Mouse (Mus musculus) naive thymus-derived CD4-positive, alpha-beta T cell, adult 5 months (primary cell): ENCODE measurements around the gene Gm49776. TPM values are rescaled to one million over a fixed set of nuclear protein-coding genes. Genes with fewer than 3 reads are reported as not detected.

ENCODE experiments used
- polyA plus RNA-seq: library from polyadenylated mRNA; unstranded; fragments of 100-300 nt; shearing (Covaris generic); gene quantifications from one replicate; pipeline ENCODE4 v1.2.1, GENCODE M21; 2017

Gm49776 gene
- polyA plus RNA-seq = not detected

GRCm38 (mm10) chr16:18258221-18258620 is at the start of gene Gm49776:
Gene Gm49776, minus strand, starts transcription at chr16:18258321.

DNA sequence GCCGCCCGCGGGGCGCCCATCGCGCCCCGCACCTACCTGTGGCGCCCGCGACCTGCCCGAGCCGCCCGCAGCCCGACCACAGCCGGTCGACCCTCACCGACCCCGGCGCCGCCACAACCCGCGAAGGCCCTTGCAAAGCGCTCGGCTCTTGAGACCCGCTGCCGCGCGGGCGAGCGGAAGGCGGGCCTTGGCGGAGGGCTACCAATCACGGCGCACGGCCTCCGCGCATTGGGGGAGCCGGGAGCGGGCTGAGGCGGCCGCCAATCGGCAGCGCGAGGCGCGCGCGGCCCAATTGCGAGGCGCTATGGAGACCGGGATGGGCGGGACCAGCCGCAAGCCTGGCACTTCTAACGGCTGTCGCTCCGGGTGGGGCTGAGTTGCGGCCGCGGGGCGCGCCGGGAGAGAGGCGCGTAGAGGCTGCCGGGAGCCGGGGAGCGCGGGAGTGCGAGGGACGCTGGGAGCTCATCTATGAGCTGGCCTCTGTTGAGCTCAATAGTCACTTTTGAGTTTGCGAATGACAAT is 31.0 kb upstream of the Gm49776 start, which contains the start of gene Dgcr8:
Dgcr8 (minus strand) TSS at position 180 of the 522 bp plus-strand sequence.

DNA sequence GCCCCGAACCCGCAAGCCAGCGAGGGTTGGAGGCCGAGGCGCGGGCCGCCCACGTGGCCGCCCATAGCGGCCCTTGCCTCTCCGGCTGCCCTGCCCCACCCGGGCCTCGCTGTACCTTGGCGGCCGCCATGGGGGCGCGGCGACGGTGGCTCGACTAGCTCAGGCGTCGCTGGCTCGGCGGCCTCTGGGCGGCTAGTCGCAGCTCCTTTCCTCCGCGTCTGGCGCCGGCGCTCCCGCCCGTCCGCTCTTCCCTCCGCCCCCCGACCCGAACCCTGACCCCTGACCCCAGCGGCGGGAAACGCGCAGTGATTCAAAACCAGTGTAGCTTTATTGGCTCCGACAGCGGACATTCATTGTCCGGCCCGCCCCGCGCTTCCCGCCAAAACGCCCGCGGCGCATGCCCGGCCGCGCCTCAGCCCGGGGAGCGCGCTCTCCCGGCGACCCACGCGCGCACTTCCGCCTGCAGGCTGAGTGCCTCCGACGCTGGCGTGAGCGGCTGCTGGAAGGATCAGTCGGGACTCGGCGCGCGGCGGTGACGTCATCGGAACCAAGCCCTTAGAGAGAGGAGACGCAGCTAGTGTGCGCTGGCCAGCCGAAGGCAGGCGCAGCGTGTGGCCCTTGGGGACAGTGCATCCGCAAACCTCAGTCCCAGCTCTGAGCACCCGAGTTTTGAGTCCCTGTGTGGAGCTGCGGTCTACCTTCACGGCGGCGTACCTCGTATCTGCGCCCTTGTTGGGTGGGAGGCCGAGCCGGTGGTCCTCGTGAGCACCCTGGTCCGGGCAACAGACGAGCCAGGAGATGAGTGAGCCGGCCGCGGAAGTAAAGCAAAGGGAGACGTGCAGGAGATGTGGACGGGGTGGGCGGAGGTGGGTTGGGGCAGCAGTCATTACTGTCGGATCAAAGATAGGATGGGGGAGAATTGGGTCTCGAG is 9.4 kb downstream of the Gm49776 start, which contains the start of the genes Trmt2a and Ranbp1:
Trmt2a (plus strand) TSS at position 247 of the 931 bp plus-strand sequence.
Ranbp1 (minus strand) TSS at position 300 of the 931 bp plus-strand sequence.

GRCm38 (mm10) chr16:18234671-18235388 is 23.3 kb downstream of the Gm49776 start, which contains the start of gene Zdhhc8:
Gene Zdhhc8, minus strand, starts transcription at chr16:18235136.

DNA sequence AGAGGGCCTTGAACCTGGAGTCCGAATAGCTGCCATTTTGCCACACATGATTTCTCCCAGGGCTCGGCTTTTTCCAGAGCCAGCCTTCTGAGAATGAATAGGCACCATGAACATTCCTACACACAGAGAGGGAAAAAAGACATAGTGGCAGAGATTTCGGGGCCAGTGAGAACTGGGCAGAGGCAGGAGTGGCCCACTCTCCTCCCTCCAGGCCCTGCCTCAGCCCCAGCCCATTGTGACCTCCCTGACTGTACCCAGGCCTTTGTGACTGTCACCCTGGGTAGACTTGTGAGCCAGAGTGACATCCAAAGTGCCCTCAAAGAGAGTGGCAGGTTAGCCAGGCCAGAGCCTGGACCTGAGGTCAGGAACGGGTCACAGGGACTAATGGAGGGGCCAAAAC is 40.5 kb downstream of the Gm49776 start, which contains the start of gene Ccdc188:
Ccdc188 (plus strand) TSS at position 301 of the 400 bp plus-strand sequence.

Other genes with a start within 250 kb of the Gm49776 start
- gene Dgcr6, start 205.5 kb downstream of the Gm49776 start, polyA plus RNA-seq = 7.5 TPM
- gene Prodh, start 168.1 kb downstream of the Gm49776 start, polyA plus RNA-seq = 2.2 TPM
- 0.17 TPM for gene Rtn4r, start 130.7 kb downstream of the Gm49776 start, polyA plus RNA-seq
- not detected for gene Ccdc188, start 40.4 kb downstream of the Gm49776 start, polyA plus RNA-seq
- 14.8 TPM for gene Zdhhc8, start 23.2 kb downstream of the Gm49776 start, polyA plus RNA-seq
- 121 TPM for gene Trmt2a, start 9.6 kb downstream of the Gm49776 start, polyA plus RNA-seq
- gene Ranbp1, start 9.6 kb downstream of the Gm49776 start, polyA plus RNA-seq = 159 TPM
- gene Dgcr8, start 30.9 kb upstream of the Gm49776 start, polyA plus RNA-seq = 13.0 TPM
- gene Tango2, start 89.8 kb upstream of the Gm49776 start, polyA plus RNA-seq = 39.0 TPM
- 2.7 TPM for gene Arvcf, start 89.9 kb upstream of the Gm49776 start, polyA plus RNA-seq
- gene Txnrd2, start 168.1 kb upstream of the Gm49776 start, polyA plus RNA-seq = 17.1 TPM
- 12.1 TPM for gene Comt, start 168.5 kb upstream of the Gm49776 start, polyA plus RNA-seq
- gene Gnb1l, start 240.4 kb upstream of the Gm49776 start, polyA plus RNA-seq = 11.9 TPM
- 1.1 TPM for gene Rtl10, start 240.6 kb upstream of the Gm49776 start, polyA plus RNA-seq